Mouse (Mus musculus) cerebellum, postnatal 14 days (tissue): ENCODE data around the gene Ptk7.

Experiments
- DNase-seq, 2 experiments: peaks; one replicate each; pipeline ENCODE4 v3.0.0; 2021; ENCODE audit warnings: mixed read lengths in 2 of 2

Gene Ptk7

GRCm38 (mm10) chr17:46644152-46644805, 15.0 kb upstream of the Ptk7 start:
- no peak for DNase-seq

DNA sequence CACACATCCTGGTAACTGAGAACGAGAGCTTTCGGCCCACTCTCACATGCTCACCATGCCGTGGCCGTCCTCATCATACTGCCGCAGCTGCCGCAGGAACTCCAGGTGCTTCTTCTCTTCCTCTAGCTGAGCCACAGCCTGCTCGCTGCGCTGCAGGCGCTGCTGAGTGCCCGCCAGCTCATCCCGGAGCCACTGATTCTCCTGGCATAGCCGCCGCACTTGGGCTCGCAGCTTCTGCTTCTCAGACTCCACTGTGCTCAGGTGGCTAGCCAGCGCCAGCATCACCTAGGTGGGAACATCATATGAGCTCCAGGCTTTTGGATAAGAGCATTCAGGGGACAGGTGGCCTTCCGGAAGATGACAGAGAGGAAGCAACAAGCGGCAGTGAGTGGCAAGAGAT, 12.8 kb upstream of the Ptk7 start:
- DNase-seq = no peak

DNA sequence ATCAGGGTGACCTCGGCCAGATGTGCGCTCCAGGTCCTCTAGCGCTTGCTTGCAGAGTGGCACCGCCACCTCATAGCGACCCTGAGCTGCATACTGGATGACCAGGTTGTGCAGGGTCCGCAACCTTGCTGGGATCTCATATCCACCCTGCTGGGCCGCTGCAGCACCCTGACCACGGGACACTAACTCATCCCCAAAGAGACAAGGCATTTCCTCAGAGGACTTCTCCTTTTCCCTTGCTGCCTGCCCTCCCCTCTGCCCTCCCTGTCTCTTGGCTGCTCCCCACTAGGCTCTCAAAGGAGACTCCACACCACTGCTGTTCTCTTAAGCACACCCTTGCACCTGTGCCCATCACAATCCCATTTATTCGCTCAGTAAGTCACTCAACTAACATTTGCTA, 10.6 kb upstream of the Ptk7 start:
- no peak for DNase-seq

- peak; percentile 85 to 87 for DNase-seq
These were observed 7.7 kb upstream of the Ptk7 start for GRCm38 (mm10) chr17:46636831-46637523.

DNA sequence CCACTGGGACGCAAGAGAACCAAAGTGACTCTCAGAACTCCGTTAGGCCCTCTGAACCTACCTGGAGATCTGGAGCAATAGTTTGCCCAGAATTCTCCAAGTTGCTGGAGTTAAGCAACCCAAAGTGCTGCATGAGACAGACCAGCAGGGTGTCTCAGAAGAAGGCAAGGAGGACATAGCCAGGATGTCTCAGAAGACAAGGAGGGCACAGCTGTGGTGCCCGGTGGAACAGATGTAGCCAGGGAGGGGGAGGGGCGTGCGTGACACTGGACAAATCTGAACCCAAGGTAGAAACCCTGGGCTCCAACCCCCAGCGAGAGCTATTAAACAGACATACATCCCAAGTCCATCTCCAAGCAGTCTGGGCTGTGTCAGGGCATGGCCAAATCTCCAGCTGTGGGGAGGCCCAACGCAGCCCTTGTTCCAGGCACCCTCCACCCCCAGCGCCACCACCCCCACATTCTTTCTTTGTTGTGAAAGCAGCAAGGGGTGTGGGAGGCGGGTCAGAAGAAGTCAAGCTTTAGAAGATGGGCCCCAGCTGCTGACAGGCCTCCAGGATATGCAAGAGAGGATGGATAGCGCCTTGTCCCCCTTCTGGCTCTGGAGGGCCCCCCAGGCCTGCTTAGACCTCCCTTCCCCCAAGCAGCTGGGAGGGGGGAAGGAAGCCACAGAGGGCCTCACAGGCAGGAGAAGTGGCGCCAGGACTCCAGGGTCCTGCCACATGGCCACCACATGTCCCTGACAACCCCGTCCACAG, 559 bp upstream of the Ptk7 start:
- DNase-seq = peak in 1 of 2 experiments; percentile 60

DNA sequence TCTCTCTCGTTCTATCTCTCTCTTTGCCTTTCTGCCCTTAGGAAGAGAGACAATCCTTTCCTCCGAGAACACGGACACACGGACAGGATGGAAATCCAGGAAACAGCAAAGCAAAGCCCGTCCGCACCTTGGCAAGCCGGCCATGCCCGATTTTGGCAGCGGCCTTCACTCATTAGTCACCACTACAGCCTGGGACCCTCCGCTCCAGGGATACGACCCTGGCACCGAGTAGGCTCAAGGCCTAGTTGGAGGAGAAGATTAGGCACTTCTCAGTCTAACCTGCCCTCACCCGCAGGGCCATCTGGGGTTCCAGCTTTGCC, 873 bp downstream of the Ptk7 start:
- peak; percentile 56 to 70 for DNase-seq

- no peak for DNase-seq
These were observed 1.9 kb downstream of the Ptk7 start for GRCm38 (mm10) chr17:46627409-46627808.

GRCm38 (mm10) chr17:46624598-46624997, 4.7 kb downstream of the Ptk7 start:
- DNase-seq = no peak

DNA sequence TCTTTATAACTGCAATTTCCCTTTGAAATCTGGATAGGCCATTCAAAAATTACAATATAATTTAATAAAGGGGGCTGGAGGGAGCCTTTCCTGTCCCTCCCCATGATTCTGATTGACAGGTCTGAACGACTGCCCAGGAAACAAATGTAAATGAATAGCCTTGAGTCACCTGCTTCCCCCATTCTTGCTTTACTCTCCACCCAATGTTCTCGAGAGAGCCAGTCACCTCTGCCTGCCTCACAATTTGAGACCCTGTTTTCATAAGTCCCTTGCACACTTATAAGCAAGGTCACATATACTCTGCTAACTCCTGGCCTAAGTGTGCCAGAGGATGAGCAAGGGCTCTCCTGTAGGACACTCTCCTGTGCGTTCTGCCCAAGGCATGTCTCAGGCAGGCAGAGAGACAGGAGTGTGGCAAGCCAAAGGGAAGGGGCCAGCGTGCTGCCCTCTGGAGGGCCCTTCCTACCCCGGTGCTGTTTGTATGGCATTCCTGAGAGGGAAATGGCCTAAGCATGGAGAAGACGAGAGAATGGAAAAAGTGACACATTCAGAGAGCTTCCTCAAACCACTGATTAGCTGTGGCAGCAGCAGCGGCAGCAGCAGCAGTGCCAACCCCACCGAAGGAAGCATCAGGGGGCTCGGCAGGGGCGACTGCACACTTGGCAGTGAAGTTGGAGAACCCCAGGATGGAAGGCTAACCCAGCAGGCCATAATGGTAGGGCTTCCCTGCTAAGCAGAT, 5.3 kb downstream of the Ptk7 start:
- DNase-seq = peak; percentile 33 to 44

DNA sequence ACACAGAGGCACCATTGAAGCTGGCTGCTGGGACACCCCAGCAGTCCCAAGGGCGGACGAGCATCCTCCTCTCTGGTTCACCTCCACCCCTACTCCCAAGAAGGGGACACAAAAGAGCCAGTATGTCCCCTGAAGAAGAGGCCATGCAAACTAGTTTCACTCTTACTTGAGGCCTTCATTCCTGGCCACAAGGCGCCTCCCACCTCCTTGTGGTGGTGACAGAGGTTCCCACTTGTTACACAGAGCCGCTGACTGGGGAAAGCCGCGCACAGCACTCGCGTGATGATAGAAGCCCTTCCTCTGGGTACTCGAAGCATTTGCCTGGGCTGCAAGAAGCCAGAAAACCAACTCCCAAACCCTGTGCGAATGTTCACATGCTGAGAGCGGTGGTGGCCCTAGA, 7.0 kb downstream of the Ptk7 start:
- no peak for DNase-seq

- DNase-seq = peak; percentile 68 to 79
These were observed 8.0 kb downstream of the Ptk7 start for GRCm38 (mm10) chr17:46621324-46621723.

DNA sequence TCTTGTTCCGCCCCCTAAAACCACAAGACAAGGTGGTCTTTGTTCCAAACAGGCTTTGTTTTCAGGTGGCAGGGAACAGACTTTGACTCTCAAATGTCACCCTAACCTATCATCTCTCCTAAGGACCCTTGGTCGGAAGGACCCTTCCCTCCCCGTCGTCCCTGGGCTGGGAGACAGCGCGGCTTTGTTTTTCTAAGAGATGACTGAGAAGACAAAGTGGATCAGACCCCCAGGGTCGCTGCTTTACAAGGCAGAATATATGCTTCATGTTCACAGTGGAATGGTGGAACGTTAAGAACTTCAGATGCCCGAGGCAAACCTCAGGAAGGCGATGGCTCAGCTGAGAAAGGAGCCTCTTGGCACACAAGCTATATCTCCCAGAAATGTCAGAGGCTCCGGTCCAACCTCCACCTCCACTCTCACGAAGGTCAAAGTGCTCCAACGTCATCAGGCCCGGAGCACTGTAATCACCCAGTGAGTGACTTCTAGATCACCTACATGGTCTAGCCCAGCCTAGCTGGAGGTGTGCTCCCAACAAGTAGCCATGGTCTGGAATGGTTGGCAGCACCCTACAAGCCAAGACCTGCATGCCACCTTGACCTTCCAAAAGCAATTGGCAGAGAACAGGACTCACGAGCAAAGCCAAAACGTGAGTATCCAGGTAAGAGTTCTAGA, 9.5 kb downstream of the Ptk7 start:
- no peak for DNase-seq

- DNase-seq = no peak
These were observed 10.3 kb downstream of the Ptk7 start for GRCm38 (mm10) chr17:46618769-46619682.

DNA sequence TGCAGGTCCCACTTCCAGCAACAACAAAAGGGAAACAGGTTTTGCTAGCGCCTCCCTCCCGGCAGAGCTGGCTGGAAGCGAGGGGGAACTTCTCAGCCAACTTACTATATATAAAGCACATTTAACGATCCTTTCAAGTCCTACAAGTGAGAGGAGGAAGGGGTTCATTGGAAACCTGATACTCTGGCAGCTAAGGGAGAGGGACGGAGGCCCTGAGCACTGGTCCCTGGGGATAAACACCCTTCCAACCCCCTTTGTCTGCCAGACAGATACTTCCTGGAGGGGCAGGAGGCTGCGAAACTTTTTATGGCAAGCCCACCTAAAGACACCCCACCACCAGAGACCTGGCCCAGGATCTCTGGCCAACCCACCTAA, 10.9 kb downstream of the Ptk7 start:
- no peak for DNase-seq

- DNase-seq = no peak
These were observed 11.5 kb downstream of the Ptk7 start for GRCm38 (mm10) chr17:46617799-46618198.

DNA sequence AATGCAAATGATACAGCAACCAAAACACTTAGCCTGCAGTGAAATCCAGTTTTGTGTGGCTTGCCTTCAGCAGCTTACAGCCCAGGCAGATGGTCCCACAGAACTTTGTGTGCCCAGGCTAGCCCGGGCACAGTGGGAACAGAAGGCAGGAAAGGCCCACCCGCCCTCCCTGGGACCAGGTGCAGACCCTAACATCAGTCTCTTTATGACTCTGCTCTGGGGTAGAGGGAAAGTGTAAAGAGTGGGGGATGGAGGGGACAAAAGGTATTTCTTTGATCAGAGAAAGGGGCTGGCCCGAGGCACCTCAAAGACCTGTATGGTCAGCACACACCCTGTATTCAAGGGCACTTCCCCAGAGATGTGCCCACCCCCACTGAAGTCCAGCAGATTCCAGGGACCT, 16.1 kb downstream of the Ptk7 start:
- no peak for DNase-seq

- no peak for DNase-seq
These were observed 16.5 kb downstream of the Ptk7 start for GRCm38 (mm10) chr17:46612820-46613219.

DNA sequence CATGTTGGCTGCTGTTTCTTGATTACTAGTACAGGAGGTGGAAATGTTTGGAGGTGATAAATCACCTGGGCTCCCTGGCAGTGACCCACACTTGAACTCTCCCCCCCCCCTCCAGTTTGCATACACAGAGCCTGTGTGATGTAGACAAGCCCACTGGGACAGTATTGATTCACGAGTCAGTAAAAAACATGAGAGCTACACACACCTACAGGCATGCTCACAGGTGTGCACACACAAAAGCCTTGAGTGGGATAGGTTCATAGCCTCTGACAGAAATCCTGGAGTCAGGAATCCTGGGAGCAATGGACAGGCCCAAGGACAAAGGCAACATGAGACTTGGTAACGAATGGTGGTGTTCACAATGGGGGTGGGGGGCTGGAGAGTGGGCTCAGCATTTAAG, 17.1 kb downstream of the Ptk7 start:
- no peak for DNase-seq

DNA sequence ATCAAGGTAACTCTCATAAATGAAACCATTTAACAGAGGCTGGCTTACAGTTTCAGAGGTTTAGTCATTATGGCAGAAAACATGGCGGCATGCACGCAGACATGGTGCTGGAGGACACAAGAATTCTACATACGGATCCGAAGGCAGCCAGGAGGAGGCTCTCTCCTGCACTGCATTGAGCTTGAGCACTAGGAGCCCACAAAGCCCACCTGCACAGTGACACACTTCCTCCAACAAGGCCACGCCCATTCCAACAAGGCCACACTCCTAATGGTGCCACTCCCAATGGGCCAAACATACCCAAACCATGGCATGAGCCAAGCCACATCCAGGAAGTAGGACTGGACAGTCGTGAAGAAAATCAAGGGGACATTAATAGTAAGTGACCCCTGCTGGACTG, 18.0 kb downstream of the Ptk7 start:
- DNase-seq = no peak

DNA sequence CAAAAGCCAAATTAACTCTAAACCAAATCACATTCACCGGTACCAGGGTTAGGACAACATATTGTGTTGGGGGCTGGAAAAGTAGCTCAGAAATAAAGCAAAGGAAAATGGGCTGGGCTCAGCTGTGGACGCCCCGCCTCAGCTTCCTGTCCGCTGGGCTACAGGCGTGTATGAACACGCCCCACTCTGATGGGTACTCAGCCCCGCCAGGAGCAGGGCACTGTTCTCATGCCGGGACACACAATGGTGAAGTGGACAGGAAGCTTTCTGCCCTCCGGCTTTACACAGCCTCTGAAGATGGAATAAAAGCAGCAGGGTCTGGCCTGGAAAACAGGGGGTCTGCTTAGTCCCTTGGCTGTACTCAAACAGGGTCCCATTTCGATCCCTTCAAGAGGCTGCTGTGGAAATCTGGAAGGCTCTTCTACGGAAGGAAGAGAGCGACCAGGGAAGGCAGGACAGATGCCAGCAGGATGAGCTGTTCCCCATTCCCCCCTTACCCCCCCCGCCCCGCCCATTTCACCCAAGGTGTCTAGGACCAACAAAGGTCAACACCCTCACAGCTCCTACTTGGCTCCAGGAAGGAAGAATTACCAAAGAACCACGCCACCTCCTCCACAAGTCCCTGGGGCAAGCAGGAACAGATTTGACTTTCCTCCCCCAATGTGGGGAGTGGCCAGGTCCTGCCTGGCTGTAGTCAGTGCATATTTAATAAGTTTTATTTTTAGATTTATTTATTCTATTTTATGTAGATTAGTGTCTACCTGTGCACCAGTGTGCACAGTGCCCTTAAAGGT, 19.4 kb downstream of the Ptk7 start:
- DNase-seq = no peak

- DNase-seq = no peak
These were observed 23.3 kb downstream of the Ptk7 start for GRCm38 (mm10) chr17:46605987-46606386.
